Mouse (Mus musculus): Measurements from ENCODE around the gene Gpatch11. TPM values are rescaled to one million over a fixed set of nuclear protein-coding genes. Genes with fewer than 3 reads are reported as not detected.

Gene Gpatch11
- polyA plus RNA-seq (2012; rRNA removed; ENCODE audit: low replicate concordance): 2.9 and 3.1 TPM in 2 replicates

DNA sequence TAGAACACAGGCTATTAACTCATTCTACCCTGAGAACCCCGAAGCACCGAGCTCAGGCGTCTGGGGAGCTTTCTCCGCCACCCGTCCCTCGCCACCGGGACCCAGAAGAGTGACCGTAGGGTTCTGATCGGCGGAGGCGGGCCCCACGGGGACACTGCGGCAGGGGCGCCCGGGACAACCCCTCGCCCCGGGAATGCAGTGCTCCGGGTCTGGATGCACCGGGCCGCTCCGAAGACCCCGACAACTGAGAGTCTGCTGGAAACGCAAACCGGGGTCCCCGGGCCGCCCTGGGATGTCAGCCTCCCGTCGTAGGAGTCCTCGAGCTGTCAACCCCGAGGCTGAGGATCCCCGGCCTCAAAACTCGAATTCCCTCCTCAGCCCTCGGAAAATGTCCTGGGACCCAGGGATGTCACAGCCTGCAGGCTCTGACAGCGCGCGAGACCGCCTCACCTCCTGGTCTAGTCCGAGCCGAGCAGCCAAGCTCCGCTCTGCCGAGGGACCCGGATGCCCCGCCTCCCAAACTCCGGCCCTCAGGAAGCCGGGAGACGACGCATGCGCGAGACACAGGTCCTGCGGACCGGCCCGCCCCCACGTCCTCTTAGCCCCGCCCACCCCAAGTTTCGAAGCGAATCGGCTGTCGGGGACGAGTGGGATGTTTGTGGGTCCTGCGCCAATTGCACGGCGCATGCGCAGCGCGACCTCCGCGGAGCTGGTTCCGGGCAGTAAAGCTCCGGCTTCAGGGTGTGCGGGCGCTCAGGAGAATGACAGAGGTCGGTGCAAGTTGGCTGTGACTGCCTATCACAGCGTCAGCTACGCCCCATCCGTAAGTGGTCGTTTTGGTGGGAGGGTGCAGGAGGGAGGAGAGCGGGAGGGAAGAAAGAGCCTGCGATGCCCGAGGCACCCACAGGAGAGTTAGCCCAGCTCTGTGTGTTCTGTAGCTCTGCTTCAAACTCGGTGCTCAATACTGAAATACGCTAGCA is at the start of gene Gpatch11, which contains the start of gene Heatr5b:
Gene Gpatch11, plus strand, starts transcription at position 712 of the 980 bp plus-strand sequence.
Gene Heatr5b, minus strand, starts transcription at position 509 of the 980 bp plus-strand sequence.

GRCm38 (mm10) chr17:78882401-78883112 is 47.2 kb downstream of the Gpatch11 start, which contains the start of gene Eif2ak2:
Gene Eif2ak2, minus strand, starts transcription at chr17:78882573.

Other genes starting within 250 kb of the Gpatch11 start
- gene Strn, start 98.4 kb upstream of the Gpatch11 start, polyA plus RNA-seq (2012; rRNA removed; ENCODE audit: low replicate concordance): 1.8 and 2.5 TPM in 2 replicates
- 5.7 and 8.6 TPM in 2 replicates for gene Heatr5b, start 203 bp upstream of the Gpatch11 start, polyA plus RNA-seq (2012; rRNA removed; ENCODE audit: low replicate concordance)
- gene Eif2ak2, start 47.0 kb downstream of the Gpatch11 start, polyA plus RNA-seq (2012; rRNA removed; ENCODE audit: low replicate concordance): 0.64 and 1.3 TPM in 2 replicates
- gene Sult6b1, start 71.4 kb downstream of the Gpatch11 start, polyA plus RNA-seq (2012; rRNA removed; ENCODE audit: low replicate concordance): not detected in 2 replicates
- gene Cebpzos, start 80.9 kb downstream of the Gpatch11 start, polyA plus RNA-seq (2012; rRNA removed; ENCODE audit: low replicate concordance): 4.6 and 6.6 TPM in 2 replicates
- 0.62 and 0.97 TPM in 2 replicates for gene Cebpz, start 101.5 kb downstream of the Gpatch11 start, polyA plus RNA-seq (2012; rRNA removed; ENCODE audit: low replicate concordance)
- gene Ndufaf7, start 101.6 kb downstream of the Gpatch11 start, polyA plus RNA-seq (2012; rRNA removed; ENCODE audit: low replicate concordance): 1.4 and 1.8 TPM in 2 replicates
- 0.39 and 1.2 TPM in 2 replicates for gene Prkd3, start 185.2 kb downstream of the Gpatch11 start, polyA plus RNA-seq (2012; rRNA removed; ENCODE audit: low replicate concordance)
- gene Qpct, start 216.3 kb downstream of the Gpatch11 start, polyA plus RNA-seq (2012; rRNA removed; ENCODE audit: low replicate concordance): 1.6 and 2.3 TPM in 2 replicates